Mouse (Mus musculus) left cerebral cortex, postnatal 14 days (tissue): ENCODE results near the gene Ccnq. TPM values are rescaled to one million over a fixed set of nuclear protein-coding genes. Genes with fewer than 3 reads are reported as not detected.
A peak's percentile ranks its signal among the peaks of the same experiment; 100 is the strongest.

Source experiments
- DNase-seq, 2 experiments: peaks; one replicate each; pipeline ENCODE4 v3.0.0; 2021 to 2022; ENCODE audit warnings: low spot score in 2 of 2, mixed read lengths in 1 of 2
- intact Hi-C: fragments of 180-260 bp; cut with DNase I; formaldehyde crosslinking; loops from one replicate; pipeline ENCODE4 v1.15.1; 2025
- microRNA-seq, 2 experiments: library from miRNA; unstranded; fragments of <30 nt; microRNA quantifications; one replicate each; pipeline ENCODE4 v1.2.0; 2022
- total RNA-seq, 2 experiments: library from RNA; stranded (reverse); gene quantifications; 2 replicates each; pipeline ENCODE4 v1.2.3; 2021

Gene Ccnq
- total RNA-seq, 2 experiments from 2014 or later = 18.2 to 20.0 TPM

DNA sequence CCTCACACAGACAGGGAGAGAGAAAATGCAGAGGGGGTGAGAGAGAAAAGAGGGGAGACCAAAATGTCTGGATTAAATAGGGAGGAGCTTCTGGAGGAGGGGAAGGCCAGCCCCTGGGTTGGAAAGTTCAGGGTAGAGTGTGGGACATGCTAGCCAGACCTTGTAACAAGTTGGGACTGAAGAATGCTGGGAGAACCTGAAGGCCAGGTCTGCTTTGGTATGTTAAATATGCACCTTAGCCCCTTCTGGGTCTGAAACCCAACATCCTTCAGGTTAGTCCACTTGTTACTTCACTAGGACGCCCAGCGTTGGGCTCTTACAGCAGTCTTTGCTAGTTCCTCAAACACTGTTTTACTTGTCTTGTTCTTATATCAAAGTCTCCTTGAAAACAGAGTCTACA lies 30.1 kb downstream of the Ccnq start:
- intact Hi-C loops = no loop called here
- DNase-seq = no peak

DNA sequence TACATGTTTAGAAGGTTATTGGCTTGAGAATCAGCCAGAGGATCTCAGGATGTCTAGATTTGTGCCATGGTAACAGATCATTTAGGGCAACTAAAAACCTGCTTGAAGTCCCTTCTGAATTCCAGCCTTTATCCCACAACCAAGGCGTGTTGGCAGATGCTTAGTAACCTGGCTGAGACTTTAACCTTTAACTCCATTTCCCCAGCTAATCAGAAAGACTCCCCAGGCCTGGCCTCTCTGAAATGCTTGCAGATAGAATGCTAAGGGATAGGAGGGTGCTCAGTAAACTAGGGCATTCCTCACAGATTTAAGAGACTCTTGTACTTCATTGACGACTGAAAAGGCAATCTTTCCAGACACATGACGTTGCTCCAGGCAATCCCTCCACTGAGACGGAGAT lies 33.9 kb downstream of the Ccnq start:
- intact Hi-C loops = no loop called here
- DNase-seq = no peak

DNA sequence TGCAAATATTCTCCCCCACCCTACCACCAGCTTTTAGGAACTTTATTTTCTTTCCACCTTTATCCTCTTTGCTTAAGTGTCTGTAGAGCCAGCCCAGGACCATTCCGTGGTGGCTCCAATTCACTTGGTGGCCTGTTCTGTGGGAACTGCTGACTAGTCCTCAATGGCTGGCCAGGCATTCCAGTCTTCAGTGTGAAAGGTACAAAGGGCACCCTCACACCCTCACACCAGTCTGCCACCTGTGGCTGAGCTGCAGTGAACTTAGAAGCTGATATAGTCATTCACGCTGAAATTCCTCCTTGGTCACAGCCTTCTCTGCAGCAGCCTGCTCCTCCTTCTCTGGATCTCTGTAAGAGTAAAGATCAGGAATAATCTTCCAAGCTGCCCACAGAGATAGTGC lies 42.9 kb downstream of the Ccnq start:
- intact Hi-C loops = no loop called here

DNA sequence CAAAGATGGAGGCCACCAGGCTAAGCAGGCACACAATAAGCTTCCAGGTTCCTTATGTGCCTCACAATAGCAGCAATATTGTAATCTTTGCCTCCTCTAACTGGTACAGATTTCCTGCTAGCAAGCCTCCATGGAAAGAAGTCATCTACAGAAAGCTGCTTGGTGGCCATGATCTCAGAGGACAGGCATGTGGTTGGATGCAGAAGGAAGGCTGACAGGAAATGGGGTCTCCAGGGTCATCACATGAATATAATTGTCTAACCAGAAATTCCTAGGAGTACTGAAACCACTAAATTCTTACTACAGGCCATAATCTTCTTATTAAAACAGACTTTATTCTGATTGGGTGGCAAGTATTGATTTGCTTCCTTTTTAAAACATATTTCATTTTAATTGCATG lies 45.5 kb downstream of the Ccnq start:
- intact Hi-C loops = no loop called here
- no peak for DNase-seq

More for the DNA sequence above, 42.9 kb downstream of the Ccnq start:
- no peak for DNase-seq

DNA sequence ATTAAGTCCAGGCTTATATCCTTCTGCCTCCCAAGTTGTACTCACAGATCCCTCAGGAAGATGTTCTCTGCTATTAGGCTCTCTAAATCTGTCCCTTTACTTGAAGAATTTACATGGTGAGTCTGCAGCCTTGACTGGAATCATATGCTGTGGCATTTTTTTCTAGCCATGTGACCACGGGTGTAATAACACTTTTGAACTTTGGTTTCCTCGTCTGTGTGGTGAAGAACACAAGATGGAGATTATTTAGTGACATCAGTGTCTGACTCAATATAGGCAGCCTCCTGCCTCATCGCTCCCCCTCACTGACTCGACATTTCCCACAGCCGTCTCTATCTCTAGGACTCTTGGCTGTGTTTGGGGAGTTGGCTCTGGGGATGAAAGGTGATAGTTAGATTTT lies 48.4 kb downstream of the Ccnq start:
- intact Hi-C loops = no loop called here
- DNase-seq = no peak

DNA sequence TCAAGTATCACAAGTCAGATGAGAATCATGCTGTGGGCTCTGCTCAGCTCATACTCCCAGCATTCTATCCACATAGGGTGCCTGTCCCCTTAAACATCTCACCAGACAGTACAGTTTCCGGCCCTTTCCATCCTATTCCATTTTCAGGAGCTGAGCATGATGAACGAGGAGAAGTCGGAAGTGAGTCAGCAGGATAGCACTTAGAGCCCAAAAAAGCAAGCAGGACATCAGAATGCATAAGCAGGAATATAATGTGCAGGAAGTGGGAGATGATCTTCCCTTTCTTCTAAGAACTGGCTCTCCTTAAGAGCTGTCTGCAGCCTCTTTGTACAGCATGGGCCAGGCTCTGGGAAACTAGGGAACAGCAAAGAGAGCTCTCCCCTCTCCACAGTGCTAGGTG lies 49.2 kb downstream of the Ccnq start:
- intact Hi-C loops = no loop called here
- DNase-seq = peak; percentile 32 to 39

Small RNAs within 50 kb of the gene (microRNA-seq; reads per million reads assigned to microRNA genes)
- 0 reads per million in 2 experiments for gene Gm23840

Other genes starting within 250 kb of the Ccnq start
- gene Sebox, start 248.3 kb downstream of the Ccnq start, total RNA-seq = 1 to 10 TPM; 1.2 to 1.3 TPM
- gene Tmem199, start 239.6 kb downstream of the Ccnq start, total RNA-seq = 10 to 100 TPM; 37.1 to 44.2 TPM
- gene Poldip2, start 239.5 kb downstream of the Ccnq start, total RNA-seq = 100 to 1,000 TPM; 115 to 119 TPM
- gene Tnfaip1, start 215.4 kb downstream of the Ccnq start, total RNA-seq = 10 to 100 TPM; 42.8 to 46.0 TPM
- gene Ift20, start 215.4 kb downstream of the Ccnq start, total RNA-seq = 10 to 100 TPM; 83.0 to 87.6 TPM
- 10 to 100 TPM; 22.2 to 24.0 TPM for gene Tmem97, start 201.0 kb downstream of the Ccnq start, total RNA-seq
- gene Nlk, start 54.4 kb downstream of the Ccnq start, total RNA-seq = 10 to 100 TPM; 80.9 to 91.1 TPM
- gene Lyrm9, start 74.9 kb upstream of the Ccnq start, total RNA-seq = 10 to 100 TPM; 29.3 to 29.4 TPM
- 1 to 10 TPM; 1.1 to 1.3 TPM for gene Nos2, start 169.1 kb upstream of the Ccnq start, total RNA-seq
- gene Lgals9, start 233.2 kb upstream of the Ccnq start, total RNA-seq = 1 to 10 TPM; 6.5 to 7.5 TPM